Mouse (Mus musculus): ENCODE data around the gene Mtmr2.

GRCm38 (mm10) chr9:13765624-13766023 lies 17.4 kb downstream of the Mtmr2 start:
- TF ChIP-seq CHD2 (IDR thresholded peaks at IDR 0.05; ENCODE audit: low read depth, low read length) (no peak), ZC3H11A (IDR thresholded peaks at IDR 0.05; ENCODE audit: borderline replicate concordance, low read depth, low read length) (no peak), MAFK (IDR thresholded peaks at IDR 0.05; ENCODE audit: insufficient read depth, low read depth, low read length) (no peak), ZNF384 (IDR thresholded peaks at IDR 0.05; ENCODE audit: low read depth, low read length) (no peak), HCFC1 (IDR thresholded peaks at IDR 0.05; ENCODE audit: borderline replicate concordance, insufficient read depth, low read length) (no peak)

Measured in ES-E14 (cell line).